Mouse (Mus musculus) MEL (cell line): ENCODE results near the gene Slc25a45.

Experiments used
- ELF1 ChIP-seq: IDR thresholded peaks from 2 replicates; pipeline ENCODE4 v1.6.1; 2014; ENCODE audit warnings: low read depth, mild to moderate bottlenecking, inconsistent platforms, low read length, improper control_type of control experiment, moderate library complexity
- EP300 ChIP-seq, 2 experiments: IDR thresholded peaks; 2 replicates each; pipeline ENCODE4 v1.6.1; 2011; ENCODE audit warnings: improper control_type of control experiment in 2 of 2, low read length in 2 of 2, low read depth in 1 of 2, mild to moderate bottlenecking in 1 of 2
- POLR2A ChIP-seq, 2 experiments: IDR thresholded peaks; 2 replicates each; pipeline ENCODE4 v1.6.1; 2011 to 2012; ENCODE audit warnings: low read length in 2 of 2, mild to moderate bottlenecking in 2 of 2, control low read depth in 1 of 2, improper control_type of control experiment in 1 of 2, low read depth in 1 of 2, moderate library complexity in 1 of 2; ENCODE audit not compliant: control insufficient read depth in 1 of 2, insufficient read depth in 1 of 2, poor library complexity in 1 of 2
- SIN3A ChIP-seq: IDR thresholded peaks from 2 replicates; pipeline ENCODE4 v1.6.1; 2012; ENCODE audit warnings: low read length, improper control_type of control experiment, inconsistent platforms
- TAL1 ChIP-seq: IDR thresholded peaks from 2 replicates; pipeline ENCODE4 v1.6.1; 2012; ENCODE audit warnings: mild to moderate bottlenecking, inconsistent platforms, low read length, moderate library complexity, mixed read lengths
- TCF12 ChIP-seq: IDR thresholded peaks from 2 replicates; pipeline ENCODE4 v1.6.1; 2014; ENCODE audit warnings: low read depth, mild to moderate bottlenecking, inconsistent platforms, low read length, improper control_type of control experiment, moderate library complexity

- TF ChIP-seq SIN3A, result peak; percentile 74
- TF ChIP-seq POLR2A (IDR thresholded peaks at IDR 0.05; ENCODE audit: control insufficient read depth in 1 of 2, insufficient read depth in 1 of 2, low read depth in 1 of 2, low read length in 2 of 2, poor library complexity in 1 of 2), result peak; percentile 17 to 47; a peak in 1 of 4 replicates
- 0 out of 4 replicates have a peak, but pooled peaks of 1 of the 2 experiments have one; percentile 39 for TF ChIP-seq EP300 (IDR thresholded peaks at IDR 0.05; ENCODE audit: low read depth in 1 of 2, low read length in 2 of 2)
- TF ChIP-seq ELF1, result peak; percentile 82
- TF ChIP-seq TCF12, result no peak
- no peak for TF ChIP-seq TAL1
Observed at GRCm38 (mm10) chr19:5841389-5841946, 36.1 kb upstream of the Slc25a45 start.
